Comparison of ENCODE assay signal across 11 mouse cellular contexts in genomic region chr17:25264453-25264852, GRCm38 (mm10). TPM values are rescaled to one million over a fixed set of nuclear protein-coding genes. Genes with fewer than 3 reads are reported as not detected.
DNase-seq lines count a peak whose midpoint lies in the region; ATAC-seq and TF ChIP-seq lines count a peak whose summit lies in the region.
"Had no signal": no experiment of that assay in that cellular context is flagged by ENCODE, and none has a peak within 500 bp of the region (broad histone marks: within the 10 kb centered on the region; RNA-seq: fewer than 3 reads in every experiment).

No protein-coding gene starts in this region.

- ATAC-seq in cerebellum, adult (ENCODE audit: insufficient number of reproducible peaks, low FRiP score, low TSS enrichment): no peak
- no peak for ATAC-seq in lung, embryonic 14.5 days (ENCODE audit: insufficient read depth)
- no peak for ATAC-seq in CD4-positive, CD25-positive, alpha-beta regulatory T cell, adult 4 months

- H3K4me1 ChIP-seq in cerebellum, adult 2 months (ENCODE audit: control insufficient read depth, insufficient read depth, low read length): 0 out of 2 replicates have a peak, but pooled peaks cover 1% of the 10 kb centered on the region
- H3K4me1 ChIP-seq in lung, embryonic 14.5 days (ENCODE audit: insufficient read depth): no peaks in the 10 kb centered on the region

- TF ChIP-seq POLR2A in cerebellum, adult 2 months (IDR thresholded peaks at IDR 0.05; ENCODE audit: borderline replicate concordance, insufficient read depth, low read length): no peak

- no peak overlapping the region for H3K4me2 ChIP-seq in lung, embryonic 14.5 days
- H3K4me2 ChIP-seq: heart, embryonic 15.5 days; limb, embryonic 13.5 days had no signal

- H3K9ac ChIP-seq in lung, embryonic 14.5 days: no peak overlapping the region
- H3K9ac ChIP-seq: heart, embryonic 15.5 days; limb, embryonic 13.5 days had no signal

- H3K4me3 ChIP-seq in cerebellum, adult 2 months (replicated peaks; ENCODE audit: insufficient read depth, low read depth, low read length): no peak overlapping the region
- no peak overlapping the region for H3K4me3 ChIP-seq in lung, embryonic 14.5 days (ENCODE audit: low read depth, low read length)
- H3K4me3 ChIP-seq: heart, embryonic 15.5 days; limb, embryonic 13.5 days had no signal

- no peaks in the 10 kb centered on the region for H3K9me3 ChIP-seq in lung, embryonic 14.5 days (ENCODE audit: low read depth, low read length)
- H3K9me3 ChIP-seq: heart, embryonic 15.5 days; limb, embryonic 13.5 days had no signal

- H3K27ac ChIP-seq in cerebellum, adult 2 months (ENCODE audit: insufficient read depth, low read length): no peak overlapping the region
- H3K27ac ChIP-seq in lung, embryonic 14.5 days (ENCODE audit: low read depth): no peak overlapping the region
- H3K27ac ChIP-seq: heart, embryonic 15.5 days; limb, embryonic 13.5 days had no signal

- 6% methylated on average over 3 of the region's 3 CpGs for WGBS in cerebellum, adult 2 months
- 66% methylated on average over 3 of the region's 3 CpGs for WGBS in lung, embryonic 14.5 days

- peaks cover 81% of the 10 kb centered on the region for H3K36me3 ChIP-seq in lung, embryonic 14.5 days (ENCODE audit: insufficient read depth)

- H3K27me3 ChIP-seq in cerebellum, adult 2 months (ENCODE audit: control insufficient read depth, insufficient read depth, low read length): no peaks in the 10 kb centered on the region
- H3K27me3 ChIP-seq in lung, embryonic 14.5 days (ENCODE audit: insufficient read depth, low read length): no peaks in the 10 kb centered on the region
- H3K27me3 ChIP-seq: heart, embryonic 15.5 days; limb, embryonic 13.5 days had no signal

- peak; percentile 48; the same call in 1 of the 2 replicates for TF ChIP-seq CTCF in cerebellum, adult 2 months (IDR thresholded peaks at IDR 0.05; ENCODE audit: borderline replicate concordance, insufficient read depth, low read depth, low read length)
- peak; percentile 41; the same call in 1 of the 2 replicates for TF ChIP-seq CTCF in lung, embryonic 14.5 days (IDR thresholded peaks at IDR 0.05; ENCODE audit: low read depth)

- DNase-seq in cerebellum, adult 2 months: peak; percentile 40 to 45
- DNase-seq in lung, embryonic 14.5 days: no peak
- DNase-seq in lung, postnatal 36 days: no peak
- DNase-seq in cerebellum, postnatal 36 days: peak; percentile 21 to 36
- DNase-seq in kidney, postnatal 36 days: peak; percentile 40 to 60
- DNase-seq in yolk sac, embryonic 10.5 days (ENCODE audit: low spot score): no peak

RNA-seq across cellular contexts. Expression of gene Baiap3, which starts 8.3 kb away (rescaled TPM):
- polyA plus RNA-seq in cerebellum, adult 2 months (2012; rRNA removed): 24.4 and 26.5 TPM in 2 replicates
- 0.46 and 0.93 TPM in 2 replicates for polyA plus RNA-seq in lung, embryonic 14.5 days (2014; fragmentation: Nextera tagmentation; extraction: Ambion mirVana)
- polyA plus RNA-seq in CD4-positive, CD25-positive, alpha-beta regulatory T cell, adult 4 months (2017; shearing (Covaris generic)): 10 to 100 TPM; 14.4 to 31.1 TPM

RNA-seq across cellular contexts. Expression of gene Ube2i, which starts 10.0 kb away (rescaled TPM):
- 253 and 255 TPM in 2 replicates for polyA plus RNA-seq in cerebellum, adult 2 months (2012; rRNA removed)
- 756 and 759 TPM in 2 replicates for polyA plus RNA-seq in lung, embryonic 14.5 days (2014; fragmentation: Nextera tagmentation; extraction: Ambion mirVana)
- polyA plus RNA-seq in CD4-positive, CD25-positive, alpha-beta regulatory T cell, adult 4 months (2017; shearing (Covaris generic)): 100 to 1,000 TPM; 417 to 488 TPM

RNA-seq across cellular contexts. Expression of gene Tsr3, which starts 24.5 kb away (rescaled TPM):
- polyA plus RNA-seq in cerebellum, adult 2 months (2012; rRNA removed): 40.4 and 42.4 TPM in 2 replicates
- 46.4 and 46.8 TPM in 2 replicates for polyA plus RNA-seq in lung, embryonic 14.5 days (2014; fragmentation: Nextera tagmentation; extraction: Ambion mirVana)
- polyA plus RNA-seq in CD4-positive, CD25-positive, alpha-beta regulatory T cell, adult 4 months (2017; shearing (Covaris generic)): 10 to 100 TPM; 35.1 to 36.0 TPM

RNA-seq across cellular contexts. Expression of gene Gnptg, which starts 24.5 kb away (rescaled TPM):
- polyA plus RNA-seq in cerebellum, adult 2 months (2012; rRNA removed): 131 and 146 TPM in 2 replicates
- polyA plus RNA-seq in lung, embryonic 14.5 days (2014; fragmentation: Nextera tagmentation; extraction: Ambion mirVana): 36.2 and 38.3 TPM in 2 replicates
- polyA plus RNA-seq in CD4-positive, CD25-positive, alpha-beta regulatory T cell, adult 4 months (2017; shearing (Covaris generic)): 10 to 100 TPM; 76.7 to 77.2 TPM

RNA-seq across cellular contexts. Expression of gene Prss34, which starts 33.7 kb away (rescaled TPM):
- polyA plus RNA-seq in cerebellum, adult 2 months (2012; rRNA removed): not detected in 2 replicates
- 0.45 and 0.72 TPM in 2 replicates for polyA plus RNA-seq in lung, embryonic 14.5 days (2014; fragmentation: Nextera tagmentation; extraction: Ambion mirVana)
- polyA plus RNA-seq in CD4-positive, CD25-positive, alpha-beta regulatory T cell, adult 4 months (2017; shearing (Covaris generic)): not detected
- polyA plus RNA-seq: neural tube, embryonic 14.5 days had no signal

Comparison
In these comparisons a context has a peak if more than half of its experiments do, and no peak if none do; other contexts are left out.
1. DNase-seq: peak in cerebellum, adult 2 months (2 of 2), cerebellum, postnatal 36 days (2 of 2) and kidney, postnatal 36 days (2 of 2); none in lung, embryonic 14.5 days (single experiment), lung, postnatal 36 days (single experiment) and yolk sac, embryonic 10.5 days (single experiment).